Mouse (Mus musculus): ENCODE data around the gene Cox10. TPM values are rescaled to one million over a fixed set of nuclear protein-coding genes. Genes with fewer than 3 reads are reported as not detected.

Cox10 gene
- total and polyA plus RNA-seq, 2 experiments from 2014 or later = 21.5 to 36.4 TPM

GRCm38 (mm10) chr11:64045041-64045440, 34.2 kb downstream of the Cox10 start:
- no peaks in the 10 kb centered on the region for H3K27me3 ChIP-seq (ENCODE audit: insufficient read depth, low read length)
- H3K9me3 ChIP-seq (ENCODE audit: low read length) = no peaks in the 10 kb centered on the region
- TF ChIP-seq CTCF (IDR thresholded peaks at IDR 0.05) = no peak
- H3K9ac ChIP-seq (replicated peaks; ENCODE audit: low read length, poor library complexity, severe bottlenecking) = no peak overlapping the region
- DNase-seq (ENCODE audit: low spot score) (no peak), ATAC-seq (ENCODE audit: low FRiP score) (no peak)
- H3K4me1 ChIP-seq (ENCODE audit: insufficient read depth, low read length) = no peaks in the 10 kb centered on the region
- H3K27ac ChIP-seq (ENCODE audit: low read depth, low read length) = no peak overlapping the region
- no peak overlapping the region for H3K4me3 ChIP-seq (ENCODE audit: low read depth, low read length)
- 91% methylated on average over 4 of the region's 4 CpGs for WGBS
- H3K4me2 ChIP-seq (ENCODE audit: low read depth, low read length, poor library complexity, severe bottlenecking) = no peak overlapping the region
- peaks cover 5% of the 10 kb centered on the region; the same call in 1 of the 2 replicates for H3K36me3 ChIP-seq (ENCODE audit: insufficient read depth, low read length)

- H3K27ac ChIP-seq (ENCODE audit: low read depth, low read length) = no peak overlapping the region
- peaks cover 5% of the 10 kb centered on the region; the same call in 1 of the 2 replicates for H3K36me3 ChIP-seq (ENCODE audit: insufficient read depth, low read length)
- H3K4me2 ChIP-seq (ENCODE audit: low read depth, low read length, poor library complexity, severe bottlenecking) = no peak overlapping the region
- no peaks in the 10 kb centered on the region for H3K27me3 ChIP-seq (ENCODE audit: insufficient read depth, low read length)
- WGBS = 89% methylated on average over 3 of the region's 3 CpGs
- DNase-seq (ENCODE audit: low spot score) (no peak), ATAC-seq (ENCODE audit: low FRiP score) (no peak)
- no peak overlapping the region for H3K9ac ChIP-seq (replicated peaks; ENCODE audit: low read length, poor library complexity, severe bottlenecking)
- no peaks in the 10 kb centered on the region for H3K9me3 ChIP-seq (ENCODE audit: low read length)
- TF ChIP-seq CTCF (IDR thresholded peaks at IDR 0.05) = no peak
- no peaks in the 10 kb centered on the region for H3K4me1 ChIP-seq (ENCODE audit: insufficient read depth, low read length)
- no peak overlapping the region for H3K4me3 ChIP-seq (ENCODE audit: low read depth, low read length)
These were observed 35.2 kb downstream of the Cox10 start for GRCm38 (mm10) chr11:64044024-64044423.

- ATAC-seq (ENCODE audit: low FRiP score) = no peak
These were observed 38.0 kb downstream of the Cox10 start for GRCm38 (mm10) chr11:64041281-64041680.

GRCm38 (mm10) chr11:64039600-64039999, 39.7 kb downstream of the Cox10 start:
- TF ChIP-seq CTCF (IDR thresholded peaks at IDR 0.05) = no peak
- no peak overlapping the region for H3K9ac ChIP-seq (replicated peaks; ENCODE audit: low read length, poor library complexity, severe bottlenecking)
- H3K36me3 ChIP-seq (ENCODE audit: insufficient read depth, low read length) = no peaks in the 10 kb centered on the region
- 29% methylated on average over 1 of the region's 1 CpGs for WGBS
- ATAC-seq (ENCODE audit: low FRiP score) (no peak), DNase-seq (ENCODE audit: low spot score) (no peak)
- no peaks in the 10 kb centered on the region for H3K4me1 ChIP-seq (ENCODE audit: insufficient read depth, low read length)
- no peak overlapping the region for H3K4me2 ChIP-seq (ENCODE audit: low read depth, low read length, poor library complexity, severe bottlenecking)
- no peak overlapping the region for H3K4me3 ChIP-seq (ENCODE audit: low read depth, low read length)
- no peaks in the 10 kb centered on the region for H3K27me3 ChIP-seq (ENCODE audit: insufficient read depth, low read length)
- H3K9me3 ChIP-seq (ENCODE audit: low read length) = no peaks in the 10 kb centered on the region
- no peak overlapping the region for H3K27ac ChIP-seq (ENCODE audit: low read depth, low read length)

More at GRCm38 (mm10) chr11:64041281-64041680, 38.0 kb downstream of the Cox10 start:
- Histone ChIP-seq H3K27ac (ENCODE audit: low read depth, low read length) (no peak overlapping the region), H3K4me3 (ENCODE audit: low read depth, low read length) (no peak overlapping the region), H3K36me3 (ENCODE audit: insufficient read depth, low read length) (peaks cover 5% of the 10 kb centered on the region; the same call in 1 of the 2 replicates), H3K4me2 (ENCODE audit: low read depth, low read length, poor library complexity, severe bottlenecking) (no peak overlapping the region), H3K27me3 (ENCODE audit: insufficient read depth, low read length) (no peaks in the 10 kb centered on the region), H3K4me1 (ENCODE audit: insufficient read depth, low read length) (no peaks in the 10 kb centered on the region), H3K9ac (replicated peaks; ENCODE audit: low read length, poor library complexity, severe bottlenecking) (no peak overlapping the region), H3K9me3 (ENCODE audit: low read length) (no peaks in the 10 kb centered on the region)
- DNase-seq (ENCODE audit: low spot score) = no peak
- 66% methylated on average over 7 of the region's 7 CpGs for WGBS
- no peak for TF ChIP-seq CTCF (IDR thresholded peaks at IDR 0.05)

- H3K4me3 ChIP-seq (ENCODE audit: low read depth, low read length) = no peak overlapping the region
These were observed 41.7 kb downstream of the Cox10 start for GRCm38 (mm10) chr11:64037471-64038125.

GRCm38 (mm10) chr11:64036306-64036705, 43.0 kb downstream of the Cox10 start:
- no peaks in the 10 kb centered on the region for H3K9me3 ChIP-seq (ENCODE audit: low read length)
- WGBS = 90% methylated on average over 7 of the region's 7 CpGs
- H3K4me1 ChIP-seq (ENCODE audit: insufficient read depth, low read length) = no peaks in the 10 kb centered on the region
- no peaks in the 10 kb centered on the region for H3K36me3 ChIP-seq (ENCODE audit: insufficient read depth, low read length)
- H3K4me3 ChIP-seq (ENCODE audit: low read depth, low read length) = no peak overlapping the region
- ATAC-seq (ENCODE audit: low FRiP score) (no peak), DNase-seq (ENCODE audit: low spot score) (no peak)
- H3K9ac ChIP-seq (replicated peaks; ENCODE audit: low read length, poor library complexity, severe bottlenecking) = no peak overlapping the region
- H3K27me3 ChIP-seq (ENCODE audit: insufficient read depth, low read length) = no peaks in the 10 kb centered on the region
- H3K4me2 ChIP-seq (ENCODE audit: low read depth, low read length, poor library complexity, severe bottlenecking) = no peak overlapping the region
- H3K27ac ChIP-seq (ENCODE audit: low read depth, low read length) = no peak overlapping the region
- TF ChIP-seq CTCF (IDR thresholded peaks at IDR 0.05) = no peak

More at GRCm38 (mm10) chr11:64037471-64038125, 41.7 kb downstream of the Cox10 start:
- ATAC-seq (ENCODE audit: low FRiP score) (no peak), DNase-seq (ENCODE audit: low spot score) (no peak)
- Histone ChIP-seq H3K4me1 (ENCODE audit: insufficient read depth, low read length) (no peaks in the 10 kb centered on the region), H3K36me3 (ENCODE audit: insufficient read depth, low read length) (no peaks in the 10 kb centered on the region), H3K9me3 (ENCODE audit: low read length) (no peaks in the 10 kb centered on the region), H3K4me2 (ENCODE audit: low read depth, low read length, poor library complexity, severe bottlenecking) (no peak overlapping the region), H3K27me3 (ENCODE audit: insufficient read depth, low read length) (no peaks in the 10 kb centered on the region), H3K9ac (replicated peaks; ENCODE audit: low read length, poor library complexity, severe bottlenecking) (no peak overlapping the region), H3K27ac (ENCODE audit: low read depth, low read length) (no peak overlapping the region)
- no peak for TF ChIP-seq CTCF (IDR thresholded peaks at IDR 0.05)
- WGBS = 78% methylated on average over 15 of the region's 15 CpGs

Measured in midbrain, postnatal 0 days (tissue).